Mouse (Mus musculus) heart, postnatal 0 days (tissue): Measurements from ENCODE around the gene Cacnb4. TPM values are rescaled to one million over a fixed set of nuclear protein-coding genes. Genes with fewer than 3 reads are reported as not detected.

ENCODE experiments used
- ATAC-seq: fragments of 200-750 bp; cut with Nextera tagmentation; 2 replicates; pipeline ENCODE4 v1.8.0; 2017; ENCODE audit warnings: low read depth, moderate number of reproducible peaks, moderate library complexity; ENCODE audit not compliant: insufficient read depth
- DNase-seq: peaks from one replicate; pipeline ENCODE4 v3.0.0-alpha.2; 2016; ENCODE audit warnings: low spot score
- H3K27ac ChIP-seq: fragments of 300-500 bp; sonication (generic); 2 replicates; pipeline ENCODE4 v1.5.1; 2014; ENCODE audit warnings: low read depth, mild to moderate bottlenecking
- H3K27me3 ChIP-seq: fragments of 300-500 bp; sonication (generic); 2 replicates; pipeline ENCODE4 v1.6.1; 2014; ENCODE audit warnings: low read length, mixed read lengths; ENCODE audit not compliant: control insufficient read depth, insufficient read depth
- H3K36me3 ChIP-seq: fragments of 300-500 bp; sonication (generic); replicated peaks from 2 replicates; pipeline ENCODE4 v1.6.1; 2014; ENCODE audit warnings: low read length, mixed read lengths; ENCODE audit not compliant: control insufficient read depth, insufficient read depth
- H3K4me1 ChIP-seq: fragments of 300-500 bp; sonication (generic); 2 replicates; pipeline ENCODE4 v1.6.1; 2014; ENCODE audit warnings: antibody characterized with exemption; ENCODE audit not compliant: control insufficient read depth, insufficient read depth
- H3K4me2 ChIP-seq: fragments of 300-500 bp; sonication (generic); 2 replicates; pipeline ENCODE4 v1.6.1; 2014; ENCODE audit warnings: low read depth, mild to moderate bottlenecking, low read length, moderate library complexity
- H3K4me3 ChIP-seq: fragments of 300-500 bp; sonication (generic); 2 replicates; pipeline ENCODE4 v1.5.1; 2014; ENCODE audit warnings: low read depth, low read length
- H3K9ac ChIP-seq: fragments of 300-500 bp; sonication (generic); replicated peaks from 2 replicates; pipeline ENCODE4 v1.6.1; 2014; ENCODE audit warnings: low read depth, low read length, mixed read lengths
- H3K9me3 ChIP-seq: fragments of 300-500 bp; sonication (generic); replicated peaks from 2 replicates; pipeline ENCODE4 v1.6.1; 2016; ENCODE audit warnings: low read length; ENCODE audit not compliant: control insufficient read depth
- CTCF ChIP-seq: IDR thresholded peaks from 2 replicates; pipeline ENCODE4 v1.5.1; 2016; ENCODE audit warnings: antibody characterized with exemption, control low read depth, low read depth
- EP300 ChIP-seq: IDR thresholded peaks from 2 replicates; pipeline ENCODE4 v1.6.1; 2016; ENCODE audit warnings: antibody characterized with exemption, low read depth
- WGBS: fragments of 180-500 bp; shearing (Covaris S2); extraction: QIAGEN DNeasy Blood & Tissue Kit; methylation state at CpG from one replicate; pipeline ENCODE4 v1.1.7; 2014; 5-methylcytosine and 5-hydroxymethylcytosine counted together
- polyA plus RNA-seq: library from polyadenylated mRNA; unstranded; fragments of >200 nt; fragmentation: Nextera tagmentation; extraction: Ambion mirVana; gene quantifications from 2 replicates; pipeline ENCODE4 v1.2.1, GENCODE M21; 2015
- total RNA-seq: library from RNA; depleted of rRNA; stranded (reverse); fragments of >200 nt; gene quantifications from 2 replicates; pipeline ENCODE4 v1.2.3, GENCODE M21; 2014; ENCODE audit warnings: low replicate concordance

Cacnb4 gene
- total and polyA plus RNA-seq, 2 experiments from 2014 or later, result 0.56 to 0.69 TPM

GRCm38 (mm10) chr2:52585384-52585783, 91.2 kb downstream of the Cacnb4 start:
- no peaks in the 10 kb centered on the region for H3K36me3 ChIP-seq
- no peak overlapping the region for H3K27ac ChIP-seq
- no peak for DNase-seq
- peaks cover 2% of the 10 kb centered on the region; the same call in 1 of the 2 replicates for H3K4me1 ChIP-seq
- H3K4me3 ChIP-seq, result no peak overlapping the region
- H3K9me3 ChIP-seq, result no peaks in the 10 kb centered on the region
- no peak overlapping the region for H3K9ac ChIP-seq
- WGBS, result 50% methylated on average over 4 of the region's 4 CpGs
- no peaks in the 10 kb centered on the region for H3K27me3 ChIP-seq
- no peak overlapping the region for H3K4me2 ChIP-seq
- TF ChIP-seq EP300, result no peak
- no peak for TF ChIP-seq CTCF
- no peak for ATAC-seq

- 86% methylated on average over 9 of the region's 11 CpGs for WGBS
- TF ChIP-seq CTCF (no peak), EP300 (no peak)
- no peak overlapping the region for H3K4me2 ChIP-seq
- no peak overlapping the region for H3K9ac ChIP-seq
- ATAC-seq, result no peak
- H3K27me3 ChIP-seq, result no peaks in the 10 kb centered on the region
- peaks cover 18% of the 10 kb centered on the region for H3K4me1 ChIP-seq
- no peaks in the 10 kb centered on the region for H3K9me3 ChIP-seq
- DNase-seq, result no peak
- no peak overlapping the region for H3K4me3 ChIP-seq
- no peaks in the 10 kb centered on the region for H3K36me3 ChIP-seq
- no peak overlapping the region for H3K27ac ChIP-seq
Measured at GRCm38 (mm10) chr2:52581132-52581781, 95.4 kb downstream of the Cacnb4 start.

GRCm38 (mm10) chr2:52580697-52581096, 95.9 kb downstream of the Cacnb4 start:
- Histone ChIP-seq H3K27me3 (no peaks in the 10 kb centered on the region), H3K27ac (no peak overlapping the region), H3K36me3 (no peaks in the 10 kb centered on the region), H3K4me3 (no peak overlapping the region), H3K9ac (no peak overlapping the region), H3K4me1 (peaks cover 18% of the 10 kb centered on the region), H3K4me2 (no peak overlapping the region), H3K9me3 (no peaks in the 10 kb centered on the region)
- no peak for ATAC-seq
- DNase-seq, result no peak
- no peak for TF ChIP-seq CTCF
- WGBS, result 57% methylated on average over 5 of the region's 5 CpGs

- peak; percentile 28 for DNase-seq
- no peaks in the 10 kb centered on the region for H3K9me3 ChIP-seq
- H3K27me3 ChIP-seq, result no peaks in the 10 kb centered on the region
- H3K4me3 ChIP-seq, result no peak overlapping the region
- H3K4me2 ChIP-seq, result no peak overlapping the region
- peak; percentile 54; the same call in 1 of the 2 replicates for ATAC-seq
- no peaks in the 10 kb centered on the region for H3K36me3 ChIP-seq
- peaks cover 18% of the 10 kb centered on the region for H3K4me1 ChIP-seq
- TF ChIP-seq EP300 (no peak), CTCF (no peak)
- H3K27ac ChIP-seq, result peak overlapping the region; percentile 61
- 30% methylated on average over 3 of the region's 3 CpGs for WGBS
- H3K9ac ChIP-seq, result no peak overlapping the region
Measured at GRCm38 (mm10) chr2:52578846-52579245, 97.8 kb downstream of the Cacnb4 start.

GRCm38 (mm10) chr2:52577700-52578099, 98.9 kb downstream of the Cacnb4 start:
- Histone ChIP-seq H3K4me1 (peaks cover 18% of the 10 kb centered on the region), H3K4me2 (no peak overlapping the region), H3K4me3 (no peak overlapping the region), H3K9ac (no peak overlapping the region), H3K9me3 (no peaks in the 10 kb centered on the region), H3K27ac (no peak overlapping the region), H3K36me3 (no peaks in the 10 kb centered on the region), H3K27me3 (no peaks in the 10 kb centered on the region)
- TF ChIP-seq CTCF (no peak), EP300 (no peak)
- no peak for ATAC-seq
- WGBS, result 73% methylated on average over 4 of the region's 4 CpGs
- DNase-seq, result no peak

- TF ChIP-seq EP300 (no peak), CTCF (no peak)
- Histone ChIP-seq H3K27me3 (no peaks in the 10 kb centered on the region), H3K27ac (no peak overlapping the region), H3K4me2 (no peak overlapping the region), H3K4me3 (no peak overlapping the region), H3K4me1 (peaks cover 16% of the 10 kb centered on the region), H3K9me3 (no peaks in the 10 kb centered on the region), H3K36me3 (no peaks in the 10 kb centered on the region), H3K9ac (no peak overlapping the region)
- no peak for ATAC-seq
- no peak for DNase-seq
- WGBS, result 38% methylated on average over 2 of the region's 2 CpGs
Measured at GRCm38 (mm10) chr2:52576546-52576945, 100.1 kb downstream of the Cacnb4 start.
